Mouse (Mus musculus) heart, embryonic 15.5 days (tissue): ENCODE results near the gene Zfp609. TPM values are rescaled to one million over a fixed set of nuclear protein-coding genes. Genes with fewer than 3 reads are reported as not detected.

Source experiments
- ATAC-seq: fragments of 200-750 bp; cut with Nextera tagmentation; replicated peaks from 2 replicates; pipeline ENCODE4 v1.8.0; 2017; ENCODE audit warnings: low read depth, moderate TSS enrichment; ENCODE audit not compliant: insufficient number of reproducible peaks, insufficient read depth, low FRiP score
- H3K27ac ChIP-seq: fragments of 300-500 bp; sonication (generic); 2 replicates; pipeline ENCODE4 v1.5.1; 2015; ENCODE audit warnings: mild to moderate bottlenecking, inconsistent platforms
- H3K27me3 ChIP-seq: fragments of 300-500 bp; sonication (generic); 2 replicates; pipeline ENCODE4 v1.6.1; 2015; ENCODE audit warnings: inconsistent platforms
- H3K36me3 ChIP-seq: fragments of 300-500 bp; sonication (generic); 2 replicates; pipeline ENCODE4 v1.6.1; 2015; ENCODE audit warnings: mild to moderate bottlenecking, inconsistent platforms
- H3K4me1 ChIP-seq: fragments of 300-500 bp; sonication (generic); replicated peaks from 2 replicates; pipeline ENCODE4 v1.6.1; 2015; ENCODE audit warnings: inconsistent platforms
- H3K4me2 ChIP-seq: fragments of 300-500 bp; sonication (generic); 2 replicates; pipeline ENCODE4 v1.6.1; 2015; ENCODE audit warnings: inconsistent platforms, mild to moderate bottlenecking, moderate library complexity
- H3K4me3 ChIP-seq: fragments of 300-500 bp; sonication (generic); 2 replicates; pipeline ENCODE4 v1.5.1; 2015; ENCODE audit warnings: mild to moderate bottlenecking, inconsistent platforms
- H3K9ac ChIP-seq: fragments of 300-500 bp; sonication (generic); 2 replicates; pipeline ENCODE4 v1.6.1; 2015; ENCODE audit warnings: mild to moderate bottlenecking, inconsistent platforms
- H3K9me3 ChIP-seq: fragments of 300-500 bp; sonication (generic); replicated peaks from 2 replicates; pipeline ENCODE4 v1.6.1; 2016; ENCODE audit warnings: inconsistent platforms
- WGBS: fragments of 180-500 bp; shearing (Covaris S2); methylation state at CpG from one replicate; pipeline ENCODE4 v1.1.7; 2015; ENCODE audit warnings: mixed read lengths; 5-methylcytosine and 5-hydroxymethylcytosine counted together
- polyA plus RNA-seq: library from polyadenylated mRNA; unstranded; fragments of >200 nt; fragmentation: Nextera tagmentation; extraction: Ambion mirVana; gene quantifications from 2 replicates; pipeline ENCODE4 v1.2.1, GENCODE M21; 2015

The Zfp609 gene
- 4.9 and 5.7 TPM in 2 replicates for polyA plus RNA-seq

DNA sequence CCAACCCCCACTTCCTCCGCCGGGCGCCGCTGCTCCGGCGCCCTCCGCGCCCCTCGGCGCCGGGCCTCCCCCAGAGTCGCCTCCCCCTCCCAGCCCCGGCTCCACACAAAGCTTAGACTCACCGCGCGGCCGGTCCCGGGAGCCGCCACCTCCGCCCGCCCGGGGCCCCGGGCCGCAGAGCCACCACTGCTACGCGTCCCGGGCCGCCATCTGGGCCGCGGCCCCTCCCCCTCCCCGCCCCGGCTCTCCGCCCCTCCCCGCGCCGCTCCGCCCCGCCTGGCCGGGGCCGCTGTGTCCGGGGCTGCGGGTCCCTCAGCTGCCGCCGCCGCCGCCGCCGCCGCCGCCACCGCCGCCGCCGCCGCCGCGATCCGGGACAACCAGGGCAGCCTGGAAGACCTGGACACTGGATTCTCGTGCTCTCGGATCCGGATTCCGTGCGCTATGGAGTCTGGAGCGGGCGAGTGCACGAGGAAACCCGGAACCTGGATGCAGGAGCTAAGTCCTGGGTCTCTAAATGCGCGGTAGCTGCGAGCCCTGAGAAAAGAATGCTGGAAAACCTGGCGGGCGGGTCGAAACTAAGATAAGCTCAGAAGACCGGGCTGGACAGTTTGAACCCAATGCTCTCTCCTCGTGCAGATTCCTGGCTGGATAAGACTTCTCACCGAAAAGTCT is at the start of gene Zfp609:
Zfp609 (minus strand) TSS at position 221 of the 672 bp plus-strand sequence.
- Histone ChIP-seq H3K4me2 (peak within 1 kb of the TSS; percentile 70), H3K9ac (peak within 1 kb of the TSS; percentile 97), H3K27ac (peak within 1 kb of the TSS; percentile 100), H3K4me3 (peak within 1 kb of the TSS; percentile 94), H3K36me3 (no peaks in the 10 kb centered on the region; the same call in 1 of the 2 replicates), H3K9me3 (no peaks in the 10 kb centered on the region), H3K4me1 (peaks cover 57% of the 10 kb centered on the region), H3K27me3 (no peaks in the 10 kb centered on the region)
- peak; percentile 79 for ATAC-seq
- WGBS: under 1% methylated on average over 73 of the region's 76 CpGs

DNA sequence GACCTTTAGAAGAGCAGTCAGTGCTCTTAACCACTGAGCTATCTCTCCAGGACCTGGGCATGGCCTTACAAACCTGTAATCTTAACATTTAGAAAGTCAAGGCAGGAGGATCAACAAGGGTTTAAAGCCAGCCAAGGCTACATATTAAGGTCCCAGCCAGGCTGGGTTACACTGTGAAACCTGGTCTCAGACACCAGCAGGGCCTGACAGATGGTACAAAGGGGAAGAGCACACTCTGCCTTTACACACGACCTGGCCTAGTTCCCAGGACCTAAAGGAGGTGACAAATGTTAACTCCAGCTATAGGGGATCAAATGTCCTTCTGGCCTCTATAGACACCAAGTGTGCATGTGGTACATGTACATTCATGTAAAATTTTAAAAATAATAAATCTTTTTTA is 32.3 kb upstream of the Zfp609 start:
- H3K4me3 ChIP-seq: no peak overlapping the region
- peaks cover 64% of the 10 kb centered on the region for H3K36me3 ChIP-seq

DNA sequence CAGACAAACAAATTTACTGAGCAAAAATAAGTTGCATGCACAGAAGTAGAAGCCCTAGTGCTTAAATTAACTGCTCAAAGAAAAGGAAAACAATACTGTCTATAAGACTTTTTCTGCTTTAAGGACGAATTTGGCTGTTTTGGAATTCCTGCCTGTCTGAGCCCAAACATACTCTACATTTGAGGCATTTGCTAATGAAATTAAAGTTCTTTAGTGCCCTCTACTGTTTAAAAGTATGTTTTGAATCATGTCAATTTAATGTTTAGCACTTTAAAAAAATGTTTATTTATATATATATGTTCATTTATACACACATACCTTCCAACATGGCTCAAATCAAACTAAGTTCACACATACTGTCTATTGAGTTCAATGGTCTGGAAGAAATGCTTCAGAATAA is 22.8 kb upstream of the Zfp609 start:
- no peak for ATAC-seq
- peaks cover 13% of the 10 kb centered on the region for H3K4me1 ChIP-seq

More for the DNA sequence above, 32.3 kb upstream of the Zfp609 start:
- H3K4me2 ChIP-seq: no peak overlapping the region
- no peaks in the 10 kb centered on the region for H3K27me3 ChIP-seq
- no peaks in the 10 kb centered on the region for H3K9me3 ChIP-seq
- no peaks in the 10 kb centered on the region for H3K4me1 ChIP-seq
- WGBS: 53% methylated on average over 1 of the region's 1 CpGs
- ATAC-seq: no peak
- no peak overlapping the region for H3K27ac ChIP-seq
- no peak overlapping the region for H3K9ac ChIP-seq

DNA sequence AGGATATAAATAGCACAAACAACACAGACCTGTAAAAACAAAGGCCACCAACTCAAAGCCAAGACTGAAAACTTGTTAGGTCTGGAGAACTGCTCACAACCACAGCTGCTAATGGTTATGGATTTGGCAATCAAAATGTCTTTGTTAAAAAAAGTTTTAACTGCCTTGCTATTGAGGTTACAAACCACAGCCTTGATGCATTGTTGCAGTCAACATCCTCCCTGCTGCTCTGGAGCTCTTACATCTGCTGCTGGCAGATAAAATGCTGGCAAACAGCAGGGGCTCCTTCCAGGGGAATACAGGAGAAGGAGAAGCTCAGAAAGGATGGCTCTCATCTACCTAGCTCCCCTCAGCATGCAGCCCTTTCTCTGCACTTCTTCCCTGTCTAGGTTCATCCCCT is 20.8 kb upstream of the Zfp609 start:
- Histone ChIP-seq H3K9me3 (no peaks in the 10 kb centered on the region), H3K4me1 (peaks cover 21% of the 10 kb centered on the region), H3K4me3 (no peak overlapping the region), H3K9ac (no peak overlapping the region), H3K27me3 (no peaks in the 10 kb centered on the region), H3K27ac (peak overlapping the region; percentile 36), H3K4me2 (no peak overlapping the region), H3K36me3 (peaks cover 24% of the 10 kb centered on the region)
- no peak for ATAC-seq

More for the DNA sequence above, 22.8 kb upstream of the Zfp609 start:
- Histone ChIP-seq H3K27me3 (no peaks in the 10 kb centered on the region), H3K4me3 (no peak overlapping the region), H3K9me3 (no peaks in the 10 kb centered on the region), H3K36me3 (peaks cover 42% of the 10 kb centered on the region), H3K4me2 (no peak overlapping the region), H3K27ac (no peak overlapping the region), H3K9ac (no peak overlapping the region)
- WGBS: 18% methylated on average over 1 of the region's 1 CpGs

DNA sequence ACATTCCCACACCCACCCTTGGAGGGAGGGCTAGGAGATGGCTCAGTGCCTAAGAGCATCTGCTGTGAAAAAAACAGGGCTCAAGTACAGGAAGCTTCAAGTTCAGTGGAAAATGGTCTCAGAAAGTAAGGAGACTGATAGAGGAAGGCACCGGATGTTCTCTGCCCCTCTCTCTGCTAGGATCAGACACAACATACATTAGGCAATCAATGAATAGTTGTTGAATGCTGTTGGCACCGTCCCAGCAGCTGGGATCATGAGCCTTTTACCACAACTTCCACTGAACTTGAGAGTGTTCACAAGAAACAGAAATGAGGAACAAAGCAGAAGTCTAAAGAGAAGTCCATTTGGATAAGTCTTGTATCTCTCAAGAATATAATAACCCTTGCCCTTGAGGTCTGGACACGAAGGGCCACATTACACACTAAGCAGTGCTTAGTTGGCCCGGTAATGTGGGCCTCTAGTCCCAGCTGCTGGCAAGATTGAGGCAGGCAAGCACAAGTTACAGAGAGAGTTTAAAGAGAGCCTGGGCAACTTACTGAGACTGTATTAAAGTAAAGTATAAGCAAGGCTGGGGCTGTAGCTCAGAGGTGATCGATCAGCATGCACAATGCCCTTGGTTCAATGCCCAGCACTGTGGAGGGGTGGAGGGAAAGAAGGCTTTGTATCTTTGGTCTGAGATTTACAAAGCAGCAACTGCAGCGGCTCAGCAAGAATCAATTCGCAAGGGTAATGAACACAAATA is 17.2 kb upstream of the Zfp609 start:
- Histone ChIP-seq H3K36me3 (peaks cover 6% of the 10 kb centered on the region; the same call in 1 of the 2 replicates), H3K27ac (peak overlapping the region; percentile 25; the same call in 1 of the 2 replicates), H3K9ac (no peak overlapping the region), H3K27me3 (no peaks in the 10 kb centered on the region), H3K4me1 (peaks cover 21% of the 10 kb centered on the region), H3K4me3 (no peak overlapping the region), H3K4me2 (no peak overlapping the region), H3K9me3 (no peaks in the 10 kb centered on the region)
- 73% methylated on average over 7 of the region's 7 CpGs for WGBS
- no peak for ATAC-seq

DNA sequence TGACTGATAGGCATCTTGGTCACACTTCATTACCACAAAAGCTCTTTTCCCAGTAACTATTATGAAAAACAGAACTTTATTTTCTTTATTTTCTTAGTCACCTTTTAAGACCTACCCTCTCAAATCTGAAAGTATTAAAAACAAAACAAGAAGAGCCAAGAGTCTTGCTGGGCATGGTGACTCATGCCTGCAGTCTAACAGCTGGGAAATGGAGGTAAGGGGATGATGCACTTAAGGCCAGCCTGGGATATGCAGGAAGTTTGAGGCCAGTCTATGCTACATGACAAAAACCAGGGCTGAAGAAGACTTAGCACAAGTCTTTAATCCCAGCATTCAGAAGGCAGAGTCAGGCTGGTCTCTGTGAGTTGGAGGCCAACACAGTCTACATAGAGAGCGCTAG is 12.5 kb upstream of the Zfp609 start:
- H3K27me3 ChIP-seq: no peaks in the 10 kb centered on the region
- no peak overlapping the region for H3K27ac ChIP-seq
- WGBS: 100% methylated on average over 1 of the region's 1 CpGs
- no peak overlapping the region for H3K9ac ChIP-seq
- no peak overlapping the region for H3K4me2 ChIP-seq
- H3K4me3 ChIP-seq: no peak overlapping the region
- peaks cover 22% of the 10 kb centered on the region; the same call in 1 of the 2 replicates for H3K36me3 ChIP-seq
- no peak for ATAC-seq
- peaks cover 8% of the 10 kb centered on the region for H3K4me1 ChIP-seq
- H3K9me3 ChIP-seq: no peaks in the 10 kb centered on the region

DNA sequence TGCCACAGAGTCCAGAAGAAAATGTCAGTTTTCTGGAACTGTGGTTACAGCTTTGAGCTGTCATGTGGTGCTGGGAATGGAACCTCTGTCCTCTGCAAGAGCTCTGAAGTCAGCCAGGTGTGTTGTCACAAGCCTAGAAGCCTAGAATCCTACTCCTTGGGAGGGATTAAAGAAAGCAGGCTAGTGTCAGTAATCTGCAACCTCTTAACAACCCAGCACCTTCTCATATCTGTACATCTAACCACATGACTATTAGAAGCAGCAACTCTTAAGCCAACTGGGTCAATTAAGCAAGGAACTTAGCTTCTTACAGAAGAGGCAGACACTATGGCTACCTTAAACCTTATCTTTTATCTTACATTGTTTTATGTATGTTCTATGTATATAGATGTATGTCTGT is 9.6 kb upstream of the Zfp609 start:
- H3K9me3 ChIP-seq: no peaks in the 10 kb centered on the region
- ATAC-seq: no peak
- H3K27ac ChIP-seq: no peak overlapping the region
- H3K4me2 ChIP-seq: no peak overlapping the region
- H3K27me3 ChIP-seq: no peaks in the 10 kb centered on the region
- H3K4me3 ChIP-seq: no peak overlapping the region
- peaks cover 12% of the 10 kb centered on the region for H3K4me1 ChIP-seq
- H3K36me3 ChIP-seq: peaks cover 22% of the 10 kb centered on the region; the same call in 1 of the 2 replicates
- H3K9ac ChIP-seq: no peak overlapping the region

DNA sequence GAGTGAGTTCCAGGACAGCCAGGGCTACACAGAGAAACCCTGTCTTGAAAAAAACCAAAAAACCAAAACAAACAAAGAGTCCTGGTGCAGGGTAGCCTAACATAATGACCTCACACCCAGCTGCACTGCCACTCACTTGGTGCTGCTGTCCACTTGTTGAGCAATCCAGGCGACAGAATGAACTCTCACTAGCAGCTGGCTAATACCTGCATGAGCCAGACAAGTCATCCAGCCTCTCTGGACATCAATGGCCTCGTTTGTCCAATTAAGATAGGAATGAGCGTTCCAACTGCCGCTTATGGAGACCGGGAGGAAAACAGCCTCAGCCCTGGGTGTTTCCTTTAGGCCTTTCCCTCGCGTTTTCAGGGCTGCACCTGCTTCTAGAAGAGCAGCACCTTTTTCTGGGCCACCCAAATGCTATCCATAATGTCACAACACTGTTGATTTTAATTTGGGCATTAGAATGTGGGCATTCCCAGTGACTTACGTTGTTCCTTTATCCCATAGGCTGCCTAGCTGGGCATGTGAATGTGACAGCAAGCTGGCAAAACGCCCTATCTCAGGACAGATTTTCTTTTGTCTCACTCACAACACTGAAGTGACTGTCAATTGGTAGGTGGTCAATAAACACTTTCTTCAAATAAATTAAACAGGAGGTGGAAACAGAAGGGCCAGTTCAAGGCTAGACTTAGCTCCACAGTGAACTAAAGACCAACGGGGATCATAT is 7.4 kb upstream of the Zfp609 start:
- Histone ChIP-seq H3K9me3 (no peaks in the 10 kb centered on the region), H3K4me2 (no peak overlapping the region), H3K4me1 (peaks cover 20% of the 10 kb centered on the region), H3K27ac (0 out of 2 replicates have a peak overlapping the region, but pooled peaks have one; percentile 42), H3K4me3 (no peak overlapping the region), H3K9ac (no peak overlapping the region), H3K27me3 (no peaks in the 10 kb centered on the region), H3K36me3 (peaks cover 16% of the 10 kb centered on the region; the same call in 1 of the 2 replicates)
- ATAC-seq: no peak
- 54% methylated on average over 10 of the region's 10 CpGs for WGBS

DNA sequence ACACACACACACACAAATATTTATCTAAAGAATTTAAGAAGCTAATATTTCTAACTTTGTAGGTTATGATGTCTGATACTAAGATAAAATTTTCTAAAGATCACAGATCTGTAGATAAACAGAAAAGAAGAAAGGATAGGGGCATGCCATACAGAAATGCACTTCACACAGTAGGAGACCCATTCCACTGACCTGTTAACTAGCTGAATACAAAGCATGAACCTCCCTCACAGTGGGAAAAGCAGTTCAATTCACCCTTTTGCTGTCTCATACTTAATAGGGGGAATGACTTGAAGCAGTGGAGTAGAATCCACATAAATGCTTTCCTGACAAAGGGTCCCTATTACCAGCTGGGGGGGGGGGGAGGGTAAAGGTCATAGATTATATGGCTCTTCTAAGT is 6.3 kb upstream of the Zfp609 start:
- no peak overlapping the region for H3K4me3 ChIP-seq
- no peak for ATAC-seq
- H3K27ac ChIP-seq: no peak overlapping the region
- no peaks in the 10 kb centered on the region for H3K27me3 ChIP-seq
- no peaks in the 10 kb centered on the region for H3K9me3 ChIP-seq
- no peak overlapping the region for H3K9ac ChIP-seq
- H3K4me1 ChIP-seq: peaks cover 23% of the 10 kb centered on the region
- no peak overlapping the region for H3K4me2 ChIP-seq
- peaks cover 16% of the 10 kb centered on the region; the same call in 1 of the 2 replicates for H3K36me3 ChIP-seq

DNA sequence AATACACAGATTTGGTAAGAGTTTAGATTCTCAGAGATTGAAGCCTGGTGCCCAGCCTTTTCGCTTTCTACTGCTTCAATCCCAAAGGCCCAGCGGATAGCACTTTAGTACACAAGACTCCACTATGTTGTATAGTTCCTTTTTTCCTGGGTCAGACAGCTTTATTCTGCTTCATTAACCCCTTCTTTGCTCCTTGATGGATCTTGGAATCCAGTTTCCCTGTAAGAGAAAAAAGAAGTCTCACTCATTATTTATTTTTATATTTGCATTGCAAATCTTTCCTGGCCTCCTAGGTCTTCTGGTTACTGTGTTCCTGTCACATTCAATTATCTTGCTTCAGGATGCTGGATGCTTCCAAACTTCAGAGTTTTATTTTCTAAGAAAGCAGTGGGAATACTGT is 5.9 kb upstream of the Zfp609 start:
- no peak for ATAC-seq
- Histone ChIP-seq H3K36me3 (peaks cover 12% of the 10 kb centered on the region; the same call in 1 of the 2 replicates), H3K9ac (no peak overlapping the region), H3K4me3 (no peak overlapping the region), H3K4me1 (peaks cover 27% of the 10 kb centered on the region), H3K9me3 (no peaks in the 10 kb centered on the region), H3K27me3 (no peaks in the 10 kb centered on the region), H3K27ac (no peak overlapping the region), H3K4me2 (no peak overlapping the region)
- WGBS: 93% methylated on average over 2 of the region's 2 CpGs

DNA sequence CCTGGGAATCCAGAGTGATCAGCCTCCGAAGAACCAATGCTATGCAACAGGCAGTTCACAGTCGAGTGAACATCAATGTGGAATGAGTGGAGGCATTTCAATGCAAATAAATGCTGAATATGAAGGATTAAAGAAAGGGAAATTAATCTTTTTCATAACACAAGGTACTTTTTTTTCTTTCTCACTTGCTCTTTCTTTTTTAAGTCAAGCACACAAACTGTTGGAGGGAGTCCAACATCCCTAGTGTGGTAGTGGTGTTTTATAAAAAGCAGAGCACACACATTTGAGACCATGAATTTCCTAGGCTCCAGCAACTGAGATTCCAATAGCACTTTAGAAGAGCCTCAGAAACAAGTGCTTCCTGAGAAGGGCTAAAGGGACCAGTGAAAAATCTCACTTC is 4.7 kb upstream of the Zfp609 start:
- H3K27me3 ChIP-seq: no peaks in the 10 kb centered on the region
- H3K9me3 ChIP-seq: no peaks in the 10 kb centered on the region
- no peak overlapping the region for H3K9ac ChIP-seq
- H3K4me3 ChIP-seq: no peak overlapping the region
- no peak for ATAC-seq
- H3K4me2 ChIP-seq: no peak overlapping the region
- peaks cover 3% of the 10 kb centered on the region; the same call in 1 of the 2 replicates for H3K36me3 ChIP-seq
- H3K4me1 ChIP-seq: peaks cover 29% of the 10 kb centered on the region
- 67% methylated on average over 2 of the region's 2 CpGs for WGBS
- peak overlapping the region; percentile 66 for H3K27ac ChIP-seq
